18 mouse cellular contexts compared by ENCODE assay signal in the genomic region with DNA sequence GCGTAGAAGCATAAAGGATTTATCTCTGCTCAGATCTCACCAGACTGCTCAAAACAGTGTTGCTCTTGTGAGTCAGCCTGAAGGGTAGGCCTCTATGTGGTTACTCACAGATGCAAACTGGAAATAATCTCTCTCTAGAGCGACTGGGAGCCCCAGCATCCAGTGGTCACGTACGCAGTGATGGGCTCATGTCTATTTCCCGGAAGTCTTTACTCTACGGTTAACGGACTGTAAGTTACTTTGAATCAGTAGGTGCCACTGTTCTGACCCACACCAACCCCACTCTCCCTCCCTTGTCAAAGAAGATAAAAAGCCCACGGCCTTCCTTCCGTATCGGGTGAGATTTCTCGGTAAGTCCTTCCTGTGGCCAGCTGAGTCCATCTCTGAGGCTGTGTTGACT.
DNase-seq lines count a peak whose midpoint lies in the region; ATAC-seq and TF ChIP-seq lines count a peak whose summit lies in the region.
"Had no signal": no experiment of that assay in that cellular context is flagged by ENCODE, and none has a peak within 500 bp of the region (broad histone marks: within the 10 kb centered on the region; RNA-seq: fewer than 3 reads in every experiment).

No protein-coding gene starts in this region.

- DNase-seq in liver, embryonic 13.5 days: no peak
- DNase-seq in liver, embryonic 11.5 days (ENCODE audit: low spot score): no peak
- DNase-seq in natural killer cell, adult 2 months (ENCODE audit: low spot score in 2 of 2): peak; percentile 68 to 83
- DNase-seq in embryo, embryonic 11 days: no peak
- DNase-seq in cerebellum, adult 2 months: no peak
- DNase-seq: adrenal gland, postnatal 14 days; B cell, adult 2 months; cerebellum, adult 8-10 months; gastrocnemius, postnatal 10 days; lung, postnatal 10 days had no signal

- no peak for TF ChIP-seq CTCF in cerebellum, adult 2 months (IDR thresholded peaks at IDR 0.05; ENCODE audit: borderline replicate concordance, insufficient read depth, low read depth, low read length)

- no peak for TF ChIP-seq POLR2A in cerebellum, adult 2 months (IDR thresholded peaks at IDR 0.05; ENCODE audit: borderline replicate concordance, insufficient read depth, low read length)

- H3K4me3 ChIP-seq in liver, embryonic 13.5 days (replicated peaks): no peak overlapping the region
- no peak overlapping the region for H3K4me3 ChIP-seq in liver, embryonic 11.5 days (ENCODE audit: low read depth, low read length)
- H3K4me3 ChIP-seq in midbrain, embryonic 13.5 days (replicated peaks): no peak overlapping the region
- H3K4me3 ChIP-seq in cerebellum, adult 2 months (replicated peaks; ENCODE audit: insufficient read depth, low read depth, low read length): no peak overlapping the region
- H3K4me3 ChIP-seq: embryonic facial prominence, embryonic 15.5 days; forebrain, embryonic 10.5 days; intestine, embryonic 15.5 days; kidney, embryonic 15.5 days had no signal

- no peak overlapping the region for H3K27ac ChIP-seq in liver, embryonic 13.5 days
- no peak overlapping the region for H3K27ac ChIP-seq in liver, embryonic 11.5 days (ENCODE audit: low read depth, low read length)
- H3K27ac ChIP-seq in midbrain, embryonic 13.5 days: no peak overlapping the region
- H3K27ac ChIP-seq in cerebellum, adult 2 months (ENCODE audit: insufficient read depth, low read length): no peak overlapping the region
- H3K27ac ChIP-seq: embryonic facial prominence, embryonic 15.5 days; forebrain, embryonic 10.5 days; intestine, embryonic 15.5 days; kidney, embryonic 15.5 days; liver, embryonic 14.5 days had no signal

- 0 out of 2 replicates have a peak, but pooled peaks cover 9% of the 10 kb centered on the region for H3K27me3 ChIP-seq in liver, embryonic 13.5 days
- 0 out of 2 replicates have a peak, but pooled peaks cover 2% of the 10 kb centered on the region for H3K27me3 ChIP-seq in liver, embryonic 11.5 days (replicated peaks; ENCODE audit: control insufficient read depth, insufficient read depth, low read length)
- no peaks in the 10 kb centered on the region for H3K27me3 ChIP-seq in midbrain, embryonic 13.5 days
- peaks cover 2% of the 10 kb centered on the region; the same call in 1 of the 2 replicates for H3K27me3 ChIP-seq in cerebellum, adult 2 months (ENCODE audit: control insufficient read depth, insufficient read depth, low read length)
- H3K27me3 ChIP-seq: embryonic facial prominence, embryonic 15.5 days; intestine, embryonic 15.5 days; kidney, embryonic 15.5 days had no signal

- ATAC-seq in liver, embryonic 13.5 days (ENCODE audit: low read depth): 0 out of 2 replicates have a peak, but pooled peaks have one; percentile 43
- ATAC-seq in liver, embryonic 11.5 days (replicated peaks; ENCODE audit: low FRiP score): no peak; the same call in 1 of the 2 replicates
- ATAC-seq in CD4-positive, CD25-positive, alpha-beta regulatory T cell, adult 4 months: peak; percentile 85
- ATAC-seq in granulocyte monocyte progenitor cell, adult 5-6 weeks (replicated peaks; ENCODE audit: poor library complexity, severe bottlenecking): peak; percentile 9; the same call in 1 of the 2 replicates
- ATAC-seq in midbrain, embryonic 13.5 days: no peak
- ATAC-seq: intestine, embryonic 15.5 days had no signal

- H3K9ac ChIP-seq in liver, embryonic 13.5 days: no peak overlapping the region
- H3K9ac ChIP-seq in liver, embryonic 11.5 days (ENCODE audit: low read depth, low read length): no peak overlapping the region
- no peak overlapping the region for H3K9ac ChIP-seq in midbrain, embryonic 13.5 days (replicated peaks)
- H3K9ac ChIP-seq: embryonic facial prominence, embryonic 15.5 days; intestine, embryonic 15.5 days; kidney, embryonic 15.5 days; liver, embryonic 14.5 days had no signal

- no peak overlapping the region for H3K4me2 ChIP-seq in liver, embryonic 13.5 days
- no peak overlapping the region for H3K4me2 ChIP-seq in liver, embryonic 11.5 days
- H3K4me2 ChIP-seq in midbrain, embryonic 13.5 days (replicated peaks): no peak overlapping the region
- H3K4me2 ChIP-seq: embryonic facial prominence, embryonic 15.5 days; intestine, embryonic 15.5 days; kidney, embryonic 15.5 days had no signal

- whole genome bisulfite sequencing in liver, embryonic 13.5 days (ENCODE audit: insufficient replicate concordance): 23% methylated on average over 11 of the region's 11 CpGs
- WGBS in liver, embryonic 11.5 days: 53% methylated on average over 11 of the region's 11 CpGs
- WGBS in midbrain, embryonic 13.5 days: 89% methylated on average over 11 of the region's 11 CpGs
- 96% methylated on average over 11 of the region's 11 CpGs for WGBS in cerebellum, adult 2 months

- no peaks in the 10 kb centered on the region for H3K9me3 ChIP-seq in liver, embryonic 13.5 days (replicated peaks)
- H3K9me3 ChIP-seq in liver, embryonic 11.5 days (ENCODE audit: control insufficient read depth, low read length): no peaks in the 10 kb centered on the region
- no peaks in the 10 kb centered on the region for H3K9me3 ChIP-seq in midbrain, embryonic 13.5 days
- H3K9me3 ChIP-seq: embryonic facial prominence, embryonic 15.5 days; forebrain, embryonic 10.5 days; intestine, embryonic 15.5 days; kidney, embryonic 15.5 days had no signal

- peaks cover 9% of the 10 kb centered on the region for H3K4me1 ChIP-seq in liver, embryonic 13.5 days (replicated peaks)
- no peaks in the 10 kb centered on the region; the same call in 1 of the 2 replicates for H3K4me1 ChIP-seq in liver, embryonic 11.5 days (replicated peaks; ENCODE audit: control insufficient read depth, insufficient read depth, low read length)
- H3K4me1 ChIP-seq in midbrain, embryonic 13.5 days (replicated peaks): 0 out of 2 replicates have a peak, but pooled peaks cover 7% of the 10 kb centered on the region
- no peaks in the 10 kb centered on the region for H3K4me1 ChIP-seq in cerebellum, adult 2 months (ENCODE audit: control insufficient read depth, insufficient read depth, low read length)

- no peaks in the 10 kb centered on the region for H3K36me3 ChIP-seq in liver, embryonic 13.5 days
- H3K36me3 ChIP-seq in liver, embryonic 11.5 days (ENCODE audit: control insufficient read depth, insufficient read depth, low read length): no peaks in the 10 kb centered on the region
- H3K36me3 ChIP-seq in midbrain, embryonic 13.5 days: no peaks in the 10 kb centered on the region
- H3K36me3 ChIP-seq: embryonic facial prominence, embryonic 15.5 days; forebrain, embryonic 10.5 days; intestine, embryonic 15.5 days; kidney, embryonic 15.5 days had no signal

Comparison
In these comparisons a context has a peak if more than half of its experiments do, and no peak if none do; other contexts are left out.
1. ATAC-seq: peak in liver, embryonic 13.5 days (single experiment), CD4-positive, CD25-positive, alpha-beta regulatory T cell, adult 4 months (single experiment) and granulocyte monocyte progenitor cell, adult 5-6 weeks (single experiment); none in liver, embryonic 11.5 days (single experiment) and midbrain, embryonic 13.5 days (single experiment).
2. DNase-seq: peak in natural killer cell, adult 2 months (2 of 2); none in liver, embryonic 13.5 days (single experiment), liver, embryonic 11.5 days (single experiment), embryo, embryonic 11 days (single experiment) and cerebellum, adult 2 months (0 of 2).